Comparison of ENCODE assay signal across 23 mouse cellular contexts in genomic region chr9:32216820-32217567, GRCm38 (mm10).
DNase-seq lines count a peak whose midpoint lies in the region; ATAC-seq and TF ChIP-seq lines count a peak whose summit lies in the region.
"Had no signal": no experiment of that assay in that cellular context is flagged by ENCODE, and none has a peak within 500 bp of the region (broad histone marks: within the 10 kb centered on the region; RNA-seq: fewer than 3 reads in every experiment).

No protein-coding gene starts in this region.

- no peak for TF ChIP-seq CTCF in heart, postnatal 0 days (IDR thresholded peaks at IDR 0.05; ENCODE audit: low read depth)
- TF ChIP-seq CTCF in brain, embryonic 14.5 days (IDR thresholded peaks at IDR 0.05; ENCODE audit: borderline replicate concordance, extremely low read depth, insufficient read depth, insufficient read length) = no peak

- no peaks in the 10 kb centered on the region for H3K4me1 ChIP-seq in forebrain, embryonic 14.5 days (ENCODE audit: control insufficient read depth, insufficient read depth, low read length)
- no peaks in the 10 kb centered on the region for H3K4me1 ChIP-seq in forebrain, embryonic 11.5 days (replicated peaks; ENCODE audit: control insufficient read depth, insufficient read depth, low read length)
- H3K4me1 ChIP-seq in heart, postnatal 0 days (ENCODE audit: control insufficient read depth, insufficient read depth) = peaks cover 6% of the 10 kb centered on the region
- 0 out of 2 replicates have a peak, but pooled peaks cover 4% of the 10 kb centered on the region for H3K4me1 ChIP-seq in heart, embryonic 10.5 days
- H3K4me1 ChIP-seq: embryonic facial prominence, embryonic 12.5 days; intestine, embryonic 15.5 days had no signal

- no peaks in the 10 kb centered on the region for H3K9me3 ChIP-seq in forebrain, embryonic 14.5 days (replicated peaks; ENCODE audit: control insufficient read depth, low read length)
- H3K9me3 ChIP-seq in forebrain, embryonic 11.5 days (ENCODE audit: control insufficient read depth, low read length) = no peaks in the 10 kb centered on the region
- H3K9me3 ChIP-seq in heart, postnatal 0 days (replicated peaks; ENCODE audit: control insufficient read depth, low read length) = no peaks in the 10 kb centered on the region
- H3K9me3 ChIP-seq in heart, embryonic 10.5 days = no peaks in the 10 kb centered on the region
- H3K9me3 ChIP-seq: embryonic facial prominence, embryonic 12.5 days; forebrain, embryonic 15.5 days; heart, embryonic 15.5 days; hindbrain, embryonic 10.5 days; intestine, embryonic 15.5 days had no signal

- H3K27ac ChIP-seq in forebrain, embryonic 14.5 days (ENCODE audit: low read depth, low read length) = no peak overlapping the region
- H3K27ac ChIP-seq in forebrain, embryonic 11.5 days (ENCODE audit: low read depth, low read length) = no peak overlapping the region
- H3K27ac ChIP-seq in heart, postnatal 0 days (ENCODE audit: low read depth) = 0 out of 2 replicates have a peak overlapping the region, but pooled peaks have one; percentile 7
- H3K27ac ChIP-seq in heart, embryonic 10.5 days = no peak overlapping the region
- H3K27ac ChIP-seq: embryonic facial prominence, embryonic 12.5 days; forebrain, embryonic 15.5 days; heart, embryonic 15.5 days; hindbrain, embryonic 10.5 days; hindbrain, embryonic 14.5 days; intestine, embryonic 15.5 days had no signal

- H3K9ac ChIP-seq in forebrain, embryonic 14.5 days (ENCODE audit: low read length) = no peak overlapping the region
- no peak overlapping the region for H3K9ac ChIP-seq in forebrain, embryonic 11.5 days (ENCODE audit: low read length)
- no peak overlapping the region for H3K9ac ChIP-seq in heart, postnatal 0 days (replicated peaks; ENCODE audit: low read depth, low read length)
- H3K9ac ChIP-seq: embryonic facial prominence, embryonic 12.5 days; forebrain, embryonic 15.5 days; heart, embryonic 15.5 days; hindbrain, embryonic 14.5 days; intestine, embryonic 15.5 days had no signal

- ATAC-seq in forebrain, embryonic 14.5 days = no peak
- no peak for ATAC-seq in forebrain, embryonic 11.5 days (replicated peaks; ENCODE audit: low FRiP score)
- no peak for ATAC-seq in heart, postnatal 0 days (ENCODE audit: insufficient read depth, low read depth)
- ATAC-seq: CD4-positive, CD25-positive, alpha-beta regulatory T cell, adult 4 months; forebrain, embryonic 15.5 days; intestine, embryonic 15.5 days had no signal

- H3K4me2 ChIP-seq in forebrain, embryonic 14.5 days (ENCODE audit: low read length) = no peak overlapping the region
- no peak overlapping the region for H3K4me2 ChIP-seq in forebrain, embryonic 11.5 days (ENCODE audit: low read depth, low read length, severe bottlenecking)
- no peak overlapping the region for H3K4me2 ChIP-seq in heart, postnatal 0 days (ENCODE audit: low read depth, low read length)
- H3K4me2 ChIP-seq: embryonic facial prominence, embryonic 12.5 days; forebrain, embryonic 15.5 days; heart, embryonic 11.5 days; heart, embryonic 15.5 days; hindbrain, embryonic 14.5 days; intestine, embryonic 15.5 days had no signal

- H3K4me3 ChIP-seq in forebrain, embryonic 14.5 days (ENCODE audit: low read depth, low read length) = no peak overlapping the region
- no peak overlapping the region for H3K4me3 ChIP-seq in forebrain, embryonic 11.5 days (ENCODE audit: low read depth, low read length)
- H3K4me3 ChIP-seq in heart, postnatal 0 days (ENCODE audit: low read depth, low read length) = no peak overlapping the region
- no peak overlapping the region for H3K4me3 ChIP-seq in heart, embryonic 10.5 days
- H3K4me3 ChIP-seq: embryonic facial prominence, embryonic 12.5 days; forebrain, embryonic 15.5 days; heart, embryonic 15.5 days; hindbrain, embryonic 10.5 days; intestine, embryonic 15.5 days had no signal

- peak; percentile 60 for DNase-seq in forebrain, embryonic 14.5 days (ENCODE audit: low spot score)
- DNase-seq in forebrain, embryonic 11.5 days (ENCODE audit: low spot score) = no peak
- DNase-seq in heart, postnatal 0 days (ENCODE audit: low spot score) = no peak
- DNase-seq in heart, embryonic 10.5 days (ENCODE audit: low spot score) = no peak
- DNase-seq in brain, embryonic 14.5 days (ENCODE audit: low read depth) = peak; percentile 35
- DNase-seq in kidney, adult 9 months = no peak
- no peak for DNase-seq in kidney, postnatal 25 days
- DNase-seq: adrenal gland, postnatal 10 days; B cell, adult 2 months; cerebellum, adult 11 months; cerebellum, adult 8-10 months; cerebellum, postnatal 14 days; gastrocnemius, postnatal 36 days; heart, adult 11 months; kidney, adult 18-20 months had no signal

- no peaks in the 10 kb centered on the region for H3K36me3 ChIP-seq in forebrain, embryonic 14.5 days (ENCODE audit: control insufficient read depth, insufficient read depth, low read length)
- no peaks in the 10 kb centered on the region for H3K36me3 ChIP-seq in forebrain, embryonic 11.5 days (ENCODE audit: control insufficient read depth, insufficient read depth, low read length)
- no peaks in the 10 kb centered on the region for H3K36me3 ChIP-seq in heart, postnatal 0 days (replicated peaks; ENCODE audit: control insufficient read depth, insufficient read depth, low read length)
- no peaks in the 10 kb centered on the region for H3K36me3 ChIP-seq in heart, embryonic 10.5 days
- H3K36me3 ChIP-seq: embryonic facial prominence, embryonic 12.5 days; forebrain, embryonic 15.5 days; heart, embryonic 15.5 days; hindbrain, embryonic 10.5 days; intestine, embryonic 15.5 days had no signal

- no peak for TF ChIP-seq POLR2A in brain, embryonic 14.5 days (IDR thresholded peaks at IDR 0.05; ENCODE audit: borderline replicate concordance, extremely low read depth, insufficient read depth, insufficient read length, poor library complexity, severe bottlenecking)

- 74% methylated on average over 5 of the region's 5 CpGs for WGBS in forebrain, embryonic 14.5 days
- 71% methylated on average over 5 of the region's 5 CpGs for WGBS in forebrain, embryonic 11.5 days
- WGBS in heart, postnatal 0 days = 60% methylated on average over 5 of the region's 5 CpGs
- WGBS in heart, embryonic 10.5 days = 64% methylated on average over 5 of the region's 5 CpGs

- H3K27me3 ChIP-seq in forebrain, embryonic 14.5 days (replicated peaks; ENCODE audit: control insufficient read depth, insufficient read depth, low read length) = no peaks in the 10 kb centered on the region
- H3K27me3 ChIP-seq in forebrain, embryonic 11.5 days (ENCODE audit: control insufficient read depth, insufficient read depth, low read length) = no peaks in the 10 kb centered on the region
- no peaks in the 10 kb centered on the region for H3K27me3 ChIP-seq in heart, postnatal 0 days (ENCODE audit: control insufficient read depth, insufficient read depth, low read length)
- H3K27me3 ChIP-seq in heart, embryonic 10.5 days (ENCODE audit: insufficient read depth, poor library complexity, severe bottlenecking) = no peaks in the 10 kb centered on the region
- H3K27me3 ChIP-seq: embryonic facial prominence, embryonic 12.5 days; forebrain, embryonic 15.5 days; heart, embryonic 15.5 days; intestine, embryonic 15.5 days had no signal

- TF ChIP-seq EP300 in heart, postnatal 0 days (IDR thresholded peaks at IDR 0.05; ENCODE audit: low read depth) = no peak

Comparison
In these comparisons a context has a peak if more than half of its experiments do, and no peak if none do; other contexts are left out.
1. DNase-seq: peak in forebrain, embryonic 14.5 days (single experiment) and brain, embryonic 14.5 days (single experiment); none in forebrain, embryonic 11.5 days (single experiment), heart, postnatal 0 days (single experiment), heart, embryonic 10.5 days (single experiment), kidney, adult 9 months (single experiment) and kidney, postnatal 25 days (0 of 2).